Mouse (Mus musculus) liver, adult 2 months (tissue): ENCODE measurements around the gene Gtf2h5. TPM values are rescaled to one million over a fixed set of nuclear protein-coding genes. Genes with fewer than 3 reads are reported as not detected.

ENCODE experiments used
- DNase-seq: peaks from one replicate; pipeline ENCODE4 v3.0.0-alpha.2; 2011; ENCODE audit warnings: low read depth, low spot score; ENCODE audit errors: extremely low read depth
- H3K27ac ChIP-seq: fragments of 200-500 bp; replicated peaks from 2 replicates; pipeline ENCODE4 v1.5.1; 2012; ENCODE audit warnings: low read depth, mild to moderate bottlenecking, control low read depth, inconsistent platforms, low read length; ENCODE audit not compliant: insufficient read depth
- H3K27me3 ChIP-seq: fragments of 200-500 bp; 2 replicates; pipeline ENCODE4 v1.6.1; 2012; ENCODE audit warnings: mild to moderate bottlenecking, moderate library complexity, low read length, inconsistent platforms; ENCODE audit not compliant: control insufficient read depth, insufficient read depth
- H3K36me3 ChIP-seq: fragments of 200-500 bp; 2 replicates; pipeline ENCODE4 v1.6.1; 2012; ENCODE audit warnings: low read length, inconsistent platforms; ENCODE audit not compliant: control insufficient read depth, insufficient read depth
- H3K4me1 ChIP-seq: fragments of 200-500 bp; 2 replicates; pipeline ENCODE4 v1.6.1; 2011; ENCODE audit warnings: low read length; ENCODE audit not compliant: control insufficient read depth, insufficient read depth
- H3K4me3 ChIP-seq: fragments of 200-500 bp; 2 replicates; pipeline ENCODE4 v1.5.1; 2011; ENCODE audit warnings: low read depth, mild to moderate bottlenecking, control low read depth, low read length, moderate library complexity; ENCODE audit not compliant: insufficient read depth
- H3K79me2 ChIP-seq: fragments of 200-500 bp; 2 replicates; pipeline ENCODE4 v1.6.1; 2012; ENCODE audit warnings: inconsistent platforms, mild to moderate bottlenecking, low read length, moderate library complexity; ENCODE audit not compliant: control insufficient read depth, insufficient read depth
- H3K9ac ChIP-seq: fragments of 200-500 bp; 2 replicates; pipeline ENCODE4 v1.6.1; 2012; ENCODE audit warnings: low read depth, mild to moderate bottlenecking, control low read depth, inconsistent platforms, low read length
- CTCF ChIP-seq: fragments of 200-500 bp; IDR thresholded peaks from 2 replicates; pipeline ENCODE4 v1.5.1; 2011; ENCODE audit warnings: low read depth, low read length, control low read depth
- POLR2A ChIP-seq: fragments of 200-500 bp; IDR thresholded peaks from 2 replicates; pipeline ENCODE4 v1.6.1; 2011; ENCODE audit warnings: low read length, control low read depth; ENCODE audit not compliant: insufficient read depth; ENCODE audit errors: extremely low read depth
- WGBS: fragments of 180-500 bp; shearing (Covaris S2); methylation state at CpG from one replicate; pipeline ENCODE4 v1.1.7; 2018; 5-methylcytosine and 5-hydroxymethylcytosine counted together
- polyA plus RNA-seq: library from polyadenylated mRNA; depleted of rRNA; stranded (reverse); fragments of >200 nt; gene quantifications from 2 replicates; pipeline ENCODE4 v1.2.3, GENCODE M21; 2012
- total RNA-seq: library from RNA; depleted of rRNA; stranded (reverse); fragments of >200 nt; gene quantifications from 2 replicates; pipeline ENCODE4 v1.2.3, GENCODE M21; 2014

Gene Gtf2h5
- total and polyA plus RNA-seq, 2 experiments, result 13.2 to 18.3 TPM

DNA sequence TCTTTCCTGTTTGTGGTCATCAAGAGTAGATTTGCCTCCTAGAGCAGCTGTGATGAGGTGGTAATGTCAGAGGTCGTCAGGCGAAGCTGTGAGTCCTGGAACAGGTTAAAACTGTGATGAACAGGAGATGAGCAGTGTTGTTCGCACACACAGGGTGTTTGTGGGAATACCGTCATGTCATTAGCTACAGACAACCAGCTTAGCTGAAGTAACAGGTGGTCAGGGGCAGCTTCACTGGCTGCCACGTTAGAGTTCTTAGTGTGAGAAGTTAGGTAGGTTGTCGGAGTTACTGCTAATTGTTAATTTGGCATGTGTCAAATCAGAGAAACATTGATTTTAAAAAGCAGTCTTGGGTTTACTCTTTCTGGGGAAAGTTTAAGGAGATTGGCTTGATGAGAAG lies 34.1 kb downstream of the Gtf2h5 start:
- Histone ChIP-seq H3K27me3 (no peaks in the 10 kb centered on the region), H3K27ac (no peak overlapping the region), H3K4me1 (peaks cover 16% of the 10 kb centered on the region), H3K9ac (no peak overlapping the region), H3K4me3 (no peak overlapping the region), H3K79me2 (peaks cover 16% of the 10 kb centered on the region), H3K36me3 (no peaks in the 10 kb centered on the region)
- no peak for DNase-seq
- 94% methylated on average over 6 of the region's 6 CpGs for WGBS
- TF ChIP-seq POLR2A, result no peak
- TF ChIP-seq CTCF, result no peak

GRCm38 (mm10) chr17:6115085-6115484 lies 35.5 kb downstream of the Gtf2h5 start:
- no peak for TF ChIP-seq POLR2A
- TF ChIP-seq CTCF, result no peak
- Histone ChIP-seq H3K27me3 (no peaks in the 10 kb centered on the region), H3K27ac (no peak overlapping the region), H3K79me2 (peaks cover 12% of the 10 kb centered on the region), H3K4me3 (no peak overlapping the region), H3K9ac (no peak overlapping the region), H3K36me3 (no peaks in the 10 kb centered on the region), H3K4me1 (peaks cover 12% of the 10 kb centered on the region)
- DNase-seq, result peak; percentile 10
- 81% methylated on average over 9 of the region's 9 CpGs for WGBS

- WGBS, result 91% methylated on average over 4 of the region's 4 CpGs
- Histone ChIP-seq H3K36me3 (peaks cover 3% of the 10 kb centered on the region), H3K79me2 (peaks cover 12% of the 10 kb centered on the region), H3K4me3 (no peak overlapping the region), H3K27me3 (no peaks in the 10 kb centered on the region), H3K4me1 (peaks cover 12% of the 10 kb centered on the region), H3K27ac (no peak overlapping the region), H3K9ac (no peak overlapping the region)
- TF ChIP-seq POLR2A (no peak), CTCF (no peak)
- DNase-seq, result no peak
Observed at GRCm38 (mm10) chr17:6117148-6117725, 37.7 kb downstream of the Gtf2h5 start.

DNA sequence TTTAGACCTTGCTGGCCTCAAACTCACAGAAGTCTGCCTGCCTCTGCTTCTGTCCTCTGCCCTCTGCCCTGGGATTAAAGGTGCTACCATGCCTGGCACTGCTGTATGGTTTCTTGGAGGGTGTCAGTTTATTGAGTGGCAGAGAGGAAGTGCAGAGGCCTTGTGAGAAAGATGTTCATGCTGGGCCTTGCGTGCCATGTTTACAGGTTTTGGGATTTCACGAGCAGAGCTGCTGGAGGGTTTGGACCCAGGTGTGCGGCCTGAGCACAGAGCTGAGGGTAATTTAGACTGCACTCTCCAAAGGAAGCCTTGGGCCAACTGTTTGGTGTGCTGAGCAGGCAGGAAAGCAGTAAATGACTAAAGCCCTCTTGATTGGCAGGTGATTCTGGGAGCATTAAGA lies 38.3 kb downstream of the Gtf2h5 start:
- no peak overlapping the region for H3K9ac ChIP-seq
- peak; percentile 64 for DNase-seq
- H3K79me2 ChIP-seq, result peaks cover 12% of the 10 kb centered on the region
- no peak overlapping the region for H3K4me3 ChIP-seq
- TF ChIP-seq CTCF (no peak), POLR2A (no peak)
- no peak overlapping the region for H3K27ac ChIP-seq
- peaks cover 6% of the 10 kb centered on the region for H3K36me3 ChIP-seq
- H3K4me1 ChIP-seq, result peaks cover 12% of the 10 kb centered on the region
- 73% methylated on average over 3 of the region's 3 CpGs for WGBS
- H3K27me3 ChIP-seq, result no peaks in the 10 kb centered on the region

DNA sequence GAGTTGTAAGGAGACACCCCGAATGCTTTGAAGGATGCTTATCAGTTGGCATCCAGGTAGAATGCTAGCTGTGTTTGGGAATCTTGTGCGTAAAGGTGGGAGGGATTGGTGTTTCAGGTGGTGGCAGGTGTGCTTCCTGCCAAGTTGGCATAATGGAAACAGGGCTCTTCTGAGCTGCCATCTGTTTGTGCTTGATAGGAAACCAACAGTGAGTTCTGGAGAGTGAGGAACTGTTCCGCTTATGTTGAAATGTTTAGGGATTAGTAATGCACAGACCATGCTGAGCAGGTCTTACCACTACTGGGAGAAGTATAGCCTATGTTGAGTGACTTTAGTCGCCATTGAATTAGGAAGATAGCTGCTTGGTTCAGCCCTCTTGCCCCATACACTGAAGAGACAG lies 39.3 kb downstream of the Gtf2h5 start:
- 97% methylated on average over 4 of the region's 4 CpGs for WGBS
- no peak overlapping the region for H3K27ac ChIP-seq
- H3K4me1 ChIP-seq, result peaks cover 12% of the 10 kb centered on the region
- H3K79me2 ChIP-seq, result peaks cover 10% of the 10 kb centered on the region
- TF ChIP-seq POLR2A (no peak), CTCF (no peak)
- no peak overlapping the region for H3K9ac ChIP-seq
- peaks cover 6% of the 10 kb centered on the region for H3K36me3 ChIP-seq
- no peak overlapping the region for H3K4me3 ChIP-seq
- H3K27me3 ChIP-seq, result no peaks in the 10 kb centered on the region
- DNase-seq, result no peak

GRCm38 (mm10) chr17:6123776-6124175 lies 44.2 kb downstream of the Gtf2h5 start:
- 73% methylated on average over 4 of the region's 4 CpGs for WGBS
- H3K79me2 ChIP-seq, result peaks cover 6% of the 10 kb centered on the region

More at GRCm38 (mm10) chr17:6123776-6124175, 44.2 kb downstream of the Gtf2h5 start:
- Histone ChIP-seq H3K27me3 (no peaks in the 10 kb centered on the region), H3K9ac (no peak overlapping the region), H3K36me3 (peaks cover 6% of the 10 kb centered on the region), H3K4me1 (no peaks in the 10 kb centered on the region; the same call in 1 of the 2 replicates), H3K27ac (no peak overlapping the region), H3K4me3 (no peak overlapping the region)
- TF ChIP-seq POLR2A (no peak), CTCF (no peak)
- DNase-seq, result peak; percentile 37
